Mouse (Mus musculus): ENCODE measurements at regions not wholly inside any gene's neighbourhood (a gene's known extent, or its start where the extent isn't known, plus 50 kb on each side); places are given as distances from the start of the nearest gene placed in this dataset.

DNA sequence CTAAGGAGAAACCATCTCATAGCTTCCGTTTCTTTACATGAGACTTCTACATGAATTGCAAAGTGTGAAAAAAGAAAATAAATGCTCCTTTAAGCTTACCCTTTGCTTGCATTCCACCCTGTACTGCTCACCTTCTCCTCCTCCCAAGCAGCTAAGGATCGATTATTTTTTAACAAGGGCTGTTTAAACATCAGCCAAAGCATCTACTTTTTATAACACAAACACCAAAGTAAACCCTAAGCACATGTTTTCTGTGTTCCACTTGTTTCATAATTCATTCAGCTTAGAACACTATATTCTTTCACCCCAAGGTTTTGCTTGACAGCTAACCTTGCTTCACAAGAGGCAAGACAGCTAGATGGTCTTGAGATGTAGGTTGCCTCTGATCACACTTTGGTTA is 129.4 kb upstream of the Tas2r134 start:
- WGBS = 96% methylated on average over 2 of the region's 2 CpGs
- Histone ChIP-seq H3K9me3 (replicated peaks) (no peaks in the 10 kb centered on the region), H3K27ac (no peak overlapping the region), H3K27me3 (ENCODE audit: low read depth, poor library complexity, severe bottlenecking) (no peaks in the 10 kb centered on the region), H3K4me1 (no peaks in the 10 kb centered on the region), H3K36me3 (no peaks in the 10 kb centered on the region), H3K4me3 (no peak overlapping the region)
- no peak for DNase-seq (ENCODE audit: low spot score)

DNA sequence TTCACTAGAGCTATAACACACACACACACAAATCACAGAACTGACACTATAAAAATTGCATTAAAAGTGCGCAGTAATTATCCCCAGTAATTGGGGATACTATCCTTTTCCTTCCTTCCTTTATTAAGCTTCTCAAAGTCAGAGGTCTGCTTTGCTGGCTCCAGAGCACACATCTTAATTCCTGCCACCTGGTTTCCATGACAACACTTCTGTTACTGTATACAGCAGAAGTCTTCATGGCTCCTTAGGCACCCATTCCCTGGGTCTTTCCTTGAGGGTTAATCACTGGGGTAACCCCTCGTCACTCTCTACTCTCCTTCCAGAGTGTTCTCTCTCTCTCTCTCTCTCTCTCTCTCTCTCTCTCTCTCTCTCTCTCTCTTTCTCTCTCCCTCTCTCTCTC is 153.6 kb upstream of the Tas2r134 start:
- no peak for DNase-seq (ENCODE audit: low spot score)
- H3K27me3 ChIP-seq (ENCODE audit: low read depth, poor library complexity, severe bottlenecking) = no peaks in the 10 kb centered on the region
- WGBS = 67% methylated on average over 2 of the region's 2 CpGs
- H3K9me3 ChIP-seq (replicated peaks) = no peaks in the 10 kb centered on the region
- H3K36me3 ChIP-seq = no peaks in the 10 kb centered on the region
- no peak overlapping the region for H3K27ac ChIP-seq
- H3K4me3 ChIP-seq = no peak overlapping the region
- H3K4me1 ChIP-seq = peaks cover 15% of the 10 kb centered on the region

DNA sequence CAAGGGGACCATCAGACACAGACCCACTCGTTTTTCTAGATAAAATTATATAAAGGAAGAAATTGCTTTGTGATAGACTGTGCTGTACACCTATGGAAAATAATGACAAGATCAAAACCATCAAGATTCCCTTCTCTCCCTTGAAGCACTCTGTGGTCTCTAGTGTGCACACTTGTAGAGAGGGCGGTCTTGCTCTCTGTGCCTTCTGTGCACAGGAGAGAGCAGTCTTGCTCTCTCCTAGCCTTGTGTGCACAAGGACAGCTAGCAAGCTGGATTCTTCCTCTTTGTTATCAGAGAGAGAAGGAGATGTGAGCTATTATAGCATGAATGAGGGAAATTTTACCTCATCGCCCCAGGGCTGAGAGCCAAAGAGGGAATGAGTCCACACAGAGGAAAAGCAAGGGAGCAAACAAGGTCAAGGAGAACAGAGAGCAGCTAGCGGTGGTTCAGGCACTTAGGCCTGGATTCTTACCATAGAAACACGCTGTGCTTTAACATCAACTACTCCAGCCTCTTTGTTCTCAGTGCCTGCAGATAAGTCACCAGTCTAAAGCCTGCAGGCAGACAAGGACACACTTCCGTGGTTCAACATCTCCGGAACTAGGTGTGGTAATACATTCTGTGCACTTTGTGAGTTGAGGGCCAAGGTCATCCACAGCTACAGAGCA is 160.2 kb upstream of the Tas2r134 start:
- Histone ChIP-seq H3K4me1 (peaks cover 9% of the 10 kb centered on the region; the same call in 1 of the 2 replicates), H3K9me3 (replicated peaks) (no peaks in the 10 kb centered on the region), H3K27ac (no peak overlapping the region), H3K36me3 (no peaks in the 10 kb centered on the region), H3K4me3 (no peak overlapping the region), H3K27me3 (ENCODE audit: low read depth, poor library complexity, severe bottlenecking) (no peaks in the 10 kb centered on the region)
- no peak for DNase-seq (ENCODE audit: low spot score)
- 92% methylated on average over 7 of the region's 7 CpGs for WGBS

DNA sequence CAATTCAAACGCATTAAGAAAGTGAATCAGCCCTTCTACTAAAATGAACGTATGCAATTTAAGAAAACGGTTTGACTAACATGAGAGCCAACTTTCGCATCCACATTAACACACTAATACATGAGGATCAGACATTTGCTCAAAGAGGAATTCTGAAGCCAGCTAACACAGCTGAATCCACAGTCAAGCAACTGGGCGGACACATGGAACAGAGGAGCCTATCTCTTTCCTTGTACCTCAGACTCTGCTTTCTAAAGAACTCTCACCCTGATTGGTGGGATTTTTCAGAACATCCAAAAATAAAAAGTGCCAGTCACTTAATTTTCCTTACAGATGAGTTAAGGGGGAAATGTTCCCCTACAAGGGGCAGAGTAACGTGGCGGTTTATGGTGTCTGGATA is 161.3 kb upstream of the Tas2r134 start:
- no peak overlapping the region for H3K4me3 ChIP-seq
- H3K9me3 ChIP-seq (replicated peaks) = no peaks in the 10 kb centered on the region
- no peaks in the 10 kb centered on the region for H3K27me3 ChIP-seq (ENCODE audit: low read depth, poor library complexity, severe bottlenecking)
- no peak overlapping the region for H3K27ac ChIP-seq
- WGBS = 93% methylated on average over 7 of the region's 7 CpGs
- H3K36me3 ChIP-seq = no peaks in the 10 kb centered on the region
- H3K4me1 ChIP-seq = peaks cover 9% of the 10 kb centered on the region; the same call in 1 of the 2 replicates
- no peak for DNase-seq (ENCODE audit: low spot score)

DNA sequence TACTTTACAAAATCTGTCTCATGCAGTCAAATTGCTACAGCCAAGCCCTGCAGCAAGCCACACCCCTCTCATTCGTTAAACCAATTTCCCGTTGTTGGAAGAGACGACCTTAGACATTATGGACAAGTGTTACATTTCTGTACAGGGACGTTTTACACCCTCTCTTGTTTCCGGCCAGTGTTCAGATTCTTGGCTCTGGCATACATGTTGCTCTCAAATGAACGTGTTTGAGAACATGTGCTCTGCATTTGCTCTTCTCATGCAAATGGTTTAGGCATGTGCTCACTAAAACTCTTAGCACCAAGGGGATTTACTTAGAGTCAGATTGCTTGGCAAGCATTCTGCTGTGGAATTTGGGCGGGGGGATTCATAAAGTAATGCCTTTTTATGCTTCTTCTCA is 161.7 kb upstream of the Tas2r134 start:
- no peaks in the 10 kb centered on the region for H3K27me3 ChIP-seq (ENCODE audit: low read depth, poor library complexity, severe bottlenecking)
- no peaks in the 10 kb centered on the region for H3K36me3 ChIP-seq
- 77% methylated on average over 7 of the region's 7 CpGs for WGBS
- no peaks in the 10 kb centered on the region for H3K9me3 ChIP-seq (replicated peaks)
- H3K27ac ChIP-seq = no peak overlapping the region
- no peak overlapping the region for H3K4me3 ChIP-seq
- no peak for DNase-seq (ENCODE audit: low spot score)
- peaks cover 9% of the 10 kb centered on the region; the same call in 1 of the 2 replicates for H3K4me1 ChIP-seq

DNA sequence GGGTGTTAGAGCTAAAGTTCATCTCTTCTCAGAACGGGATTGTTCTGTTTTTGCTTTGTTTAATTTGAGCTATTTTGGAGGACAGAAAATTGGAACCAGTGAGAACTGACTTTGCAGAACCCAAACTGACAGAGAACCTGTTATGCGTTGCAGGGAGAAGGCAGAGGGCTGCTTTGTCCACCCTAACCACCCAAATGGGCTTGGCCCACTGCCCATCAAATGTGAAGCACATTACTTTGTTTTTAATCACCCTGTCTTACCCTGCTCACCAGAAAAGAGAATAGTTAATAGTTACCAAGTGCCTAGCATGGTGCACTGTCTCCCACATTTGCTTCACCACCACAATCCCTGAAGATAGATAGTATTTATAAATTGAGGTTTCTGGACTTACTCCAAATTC is 163.0 kb upstream of the Tas2r134 start:
- Histone ChIP-seq H3K9me3 (replicated peaks) (no peaks in the 10 kb centered on the region), H3K27me3 (ENCODE audit: low read depth, poor library complexity, severe bottlenecking) (no peaks in the 10 kb centered on the region), H3K4me3 (no peak overlapping the region), H3K27ac (no peak overlapping the region), H3K4me1 (peaks cover 9% of the 10 kb centered on the region; the same call in 1 of the 2 replicates), H3K36me3 (no peaks in the 10 kb centered on the region)
- no peak for DNase-seq (ENCODE audit: low spot score)
- 87% methylated on average over 2 of the region's 2 CpGs for WGBS

DNA sequence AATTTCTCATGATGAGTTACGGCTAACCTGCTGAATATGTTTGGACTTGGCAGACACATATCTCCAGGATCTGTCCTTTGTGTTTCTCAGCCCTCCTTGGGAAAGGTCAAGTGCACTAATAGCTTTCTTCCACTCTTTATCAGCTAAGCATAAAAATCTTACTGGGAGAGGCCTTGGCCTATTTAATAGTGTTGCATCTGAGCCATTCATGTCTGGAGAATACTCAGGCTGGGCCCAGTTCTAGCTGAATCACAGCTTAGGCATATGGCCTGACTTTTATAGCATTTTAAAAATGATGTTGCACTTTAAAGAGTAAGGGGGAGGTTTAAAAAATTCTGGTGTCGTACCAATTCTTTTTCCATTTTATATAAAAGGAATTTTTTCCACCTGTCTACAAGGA is 166.4 kb upstream of the Tas2r134 start:
- WGBS = 95% methylated on average over 2 of the region's 2 CpGs
- H3K27me3 ChIP-seq (ENCODE audit: low read depth, poor library complexity, severe bottlenecking) = no peaks in the 10 kb centered on the region

DNA sequence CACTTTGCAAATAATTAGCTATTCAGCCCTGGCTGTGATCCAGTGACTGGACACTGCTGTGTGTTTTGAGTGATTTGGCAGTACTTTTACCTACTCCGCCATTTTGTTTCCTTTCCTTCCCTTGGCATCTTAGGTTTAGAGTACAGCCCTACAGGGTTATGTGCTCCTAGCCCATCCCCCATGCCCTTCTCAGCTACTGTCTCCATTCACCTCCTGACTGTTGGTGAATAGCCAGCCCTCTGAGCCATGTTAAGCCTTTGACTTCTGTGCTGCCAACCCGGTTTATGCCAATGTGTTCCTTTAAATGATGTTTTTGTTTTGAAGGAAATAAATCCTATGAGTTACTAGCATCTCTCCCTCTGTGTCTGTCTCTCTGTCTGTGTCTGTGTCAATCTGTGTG is 167.8 kb upstream of the Tas2r134 start:
- Histone ChIP-seq H3K9me3 (replicated peaks) (no peaks in the 10 kb centered on the region), H3K4me3 (no peak overlapping the region), H3K4me1 (no peaks in the 10 kb centered on the region), H3K27me3 (ENCODE audit: low read depth, poor library complexity, severe bottlenecking) (no peaks in the 10 kb centered on the region), H3K27ac (no peak overlapping the region), H3K36me3 (no peaks in the 10 kb centered on the region)
- DNase-seq (ENCODE audit: low spot score) = no peak
- 89% methylated on average over 2 of the region's 2 CpGs for WGBS

More for the DNA sequence above, 166.4 kb upstream of the Tas2r134 start:
- Histone ChIP-seq H3K27ac (no peak overlapping the region), H3K9me3 (replicated peaks) (no peaks in the 10 kb centered on the region), H3K4me3 (no peak overlapping the region), H3K4me1 (peaks cover 6% of the 10 kb centered on the region; the same call in 1 of the 2 replicates), H3K36me3 (no peaks in the 10 kb centered on the region)
- DNase-seq (ENCODE audit: low spot score) = no peak

DNA sequence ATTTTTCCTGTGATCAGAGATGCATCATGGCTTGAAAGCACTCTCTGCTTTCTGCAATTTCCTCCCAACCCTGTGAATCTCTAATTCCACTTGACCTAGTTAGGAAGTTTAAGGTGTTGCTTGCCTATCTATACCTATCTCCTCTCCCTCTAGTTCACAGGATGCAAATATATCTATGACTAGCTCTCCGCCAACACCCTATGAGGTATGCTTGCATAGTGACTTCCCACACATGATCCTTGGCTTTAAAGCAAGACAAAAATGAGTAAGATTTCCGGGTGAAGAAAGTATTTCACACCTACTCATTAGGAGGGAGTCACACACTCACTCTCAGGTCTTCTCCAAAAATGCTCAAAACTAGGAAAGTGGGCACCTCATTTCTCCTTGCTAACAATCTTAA is 169.6 kb upstream of the Tas2r134 start:
- H3K36me3 ChIP-seq = no peaks in the 10 kb centered on the region
- no peaks in the 10 kb centered on the region for H3K9me3 ChIP-seq (replicated peaks)
- no peaks in the 10 kb centered on the region for H3K27me3 ChIP-seq (ENCODE audit: low read depth, poor library complexity, severe bottlenecking)
- H3K4me1 ChIP-seq = no peaks in the 10 kb centered on the region
- H3K4me3 ChIP-seq = no peak overlapping the region
- 83% methylated on average over 2 of the region's 2 CpGs for WGBS
- no peak overlapping the region for H3K27ac ChIP-seq
- no peak for DNase-seq (ENCODE audit: low spot score)

DNA sequence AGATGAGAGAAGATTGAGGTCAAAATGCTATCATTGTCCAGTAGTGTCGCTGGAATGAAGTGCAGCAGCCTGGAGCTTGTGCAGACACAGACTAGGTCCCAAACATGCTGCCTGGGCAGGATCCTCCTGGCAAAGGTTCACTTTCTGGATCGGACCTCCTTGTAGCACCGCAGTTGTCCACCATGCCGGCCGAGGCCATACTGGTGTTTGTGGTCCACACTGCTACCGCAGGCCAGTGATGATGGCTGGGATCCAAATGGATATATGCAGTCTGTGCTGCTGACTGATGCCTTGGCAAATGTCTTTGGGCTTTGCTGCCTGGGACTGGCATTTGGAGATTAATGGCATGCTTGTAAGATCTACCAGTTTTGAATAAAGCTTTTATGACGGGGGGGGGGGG is 174.5 kb upstream of the Tas2r134 start:
- Histone ChIP-seq H3K4me3 (no peak overlapping the region), H3K27ac (no peak overlapping the region), H3K36me3 (no peaks in the 10 kb centered on the region), H3K9me3 (replicated peaks) (no peaks in the 10 kb centered on the region), H3K27me3 (ENCODE audit: low read depth, poor library complexity, severe bottlenecking) (no peaks in the 10 kb centered on the region), H3K4me1 (no peaks in the 10 kb centered on the region)
- no peak for DNase-seq (ENCODE audit: low spot score)
- 87% methylated on average over 7 of the region's 7 CpGs for WGBS

DNA sequence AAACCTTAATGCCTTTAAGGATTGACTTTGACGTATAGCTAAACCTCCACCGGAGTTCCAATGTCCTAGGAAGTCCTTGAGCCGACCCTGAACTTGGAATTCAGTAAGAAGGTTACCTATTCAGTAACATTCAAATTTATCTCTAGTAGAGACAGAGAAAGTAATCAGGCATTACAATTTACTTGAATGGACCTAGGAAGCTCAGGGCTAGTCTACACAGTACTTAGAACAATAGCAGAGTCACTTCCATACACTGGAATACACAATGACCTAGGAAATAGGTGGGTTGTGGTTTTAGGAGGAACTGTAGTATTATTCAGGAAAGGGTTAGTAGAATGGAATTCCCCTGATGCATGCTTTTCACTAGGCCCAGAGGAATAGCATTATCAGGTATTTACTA is 179.2 kb upstream of the Tas2r134 start:
- Histone ChIP-seq H3K27ac (no peak overlapping the region), H3K36me3 (no peaks in the 10 kb centered on the region), H3K4me1 (no peaks in the 10 kb centered on the region), H3K4me3 (no peak overlapping the region), H3K9me3 (replicated peaks) (no peaks in the 10 kb centered on the region), H3K27me3 (ENCODE audit: low read depth, poor library complexity, severe bottlenecking) (no peaks in the 10 kb centered on the region)
- 93% methylated on average over 3 of the region's 3 CpGs for WGBS
- DNase-seq (ENCODE audit: low spot score) = no peak

DNA sequence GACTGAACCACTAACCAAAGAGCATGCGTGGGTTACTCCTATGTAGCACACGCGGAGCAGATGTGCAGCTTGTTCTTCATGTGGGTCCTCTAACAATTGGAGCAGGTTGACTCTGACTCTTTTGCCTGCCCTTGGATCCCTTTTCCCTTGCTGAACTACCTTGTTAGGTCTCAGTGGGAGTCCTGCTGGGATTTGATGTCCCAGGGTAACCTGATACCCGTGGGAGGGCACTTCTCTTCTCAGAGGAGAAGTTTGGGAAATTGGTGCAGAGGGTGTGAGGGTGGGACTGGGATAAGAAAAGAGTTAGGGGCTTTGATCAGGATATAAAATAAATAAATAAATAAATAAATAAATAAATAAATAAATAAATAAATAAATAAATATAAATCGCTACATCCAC is 179.7 kb upstream of the Tas2r134 start:
- WGBS = 96% methylated on average over 5 of the region's 5 CpGs

DNA sequence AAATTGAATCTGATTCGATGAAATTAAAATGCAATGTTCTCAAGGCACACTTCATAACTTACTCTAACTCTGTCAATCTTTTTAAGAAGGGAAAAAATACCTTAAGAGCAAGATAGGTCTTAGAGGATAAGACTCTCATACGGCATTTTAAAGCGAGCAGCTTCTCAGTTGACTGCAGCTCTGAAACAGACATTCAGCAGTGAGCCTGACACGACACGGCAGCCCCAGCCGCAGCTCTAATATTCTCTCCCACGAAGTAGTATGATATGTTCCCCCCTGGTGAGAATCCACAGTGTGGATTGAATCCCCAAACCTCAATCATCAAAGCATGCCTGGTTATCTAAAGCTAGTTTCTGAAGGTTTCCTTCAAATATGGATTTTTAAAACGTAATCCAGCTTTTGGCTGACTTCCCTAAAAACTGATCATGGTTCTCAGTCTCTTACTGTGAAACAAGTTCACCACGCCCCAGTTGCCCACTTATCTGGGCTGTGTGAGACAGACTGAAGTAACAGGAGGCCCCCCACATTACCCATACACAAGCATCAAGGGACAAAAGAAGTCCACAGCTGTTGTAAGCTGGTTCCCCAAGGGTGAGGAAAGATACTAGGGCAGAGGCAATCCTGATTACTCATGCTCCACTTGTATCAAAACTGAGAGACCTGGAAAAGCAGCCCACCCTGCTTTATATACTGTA is 182.8 kb upstream of the Tas2r134 start:
- 83% methylated on average over 9 of the region's 9 CpGs for WGBS
- H3K4me3 ChIP-seq = no peak overlapping the region
- no peaks in the 10 kb centered on the region for H3K36me3 ChIP-seq
- no peak for DNase-seq (ENCODE audit: low spot score)
- no peak overlapping the region for H3K27ac ChIP-seq
- no peaks in the 10 kb centered on the region for H3K27me3 ChIP-seq (ENCODE audit: low read depth, poor library complexity, severe bottlenecking)
- no peaks in the 10 kb centered on the region for H3K4me1 ChIP-seq
- H3K9me3 ChIP-seq (replicated peaks) = no peaks in the 10 kb centered on the region

More for the DNA sequence above, 179.7 kb upstream of the Tas2r134 start:
- DNase-seq (ENCODE audit: low spot score) = no peak
- Histone ChIP-seq H3K27ac (no peak overlapping the region), H3K27me3 (ENCODE audit: low read depth, poor library complexity, severe bottlenecking) (no peaks in the 10 kb centered on the region), H3K4me3 (no peak overlapping the region), H3K4me1 (no peaks in the 10 kb centered on the region), H3K9me3 (replicated peaks) (no peaks in the 10 kb centered on the region), H3K36me3 (no peaks in the 10 kb centered on the region)

Measured in limb, embryonic 10.5 days (tissue).